Mouse (Mus musculus) kidney, embryonic 16.5 days (tissue): Measurements from ENCODE around the gene Lrp10. TPM values are rescaled to one million over a fixed set of nuclear protein-coding genes. Genes with fewer than 3 reads are reported as not detected.

ENCODE experiments used
- ATAC-seq: fragments of 200-750 bp; cut with Nextera tagmentation; 2 replicates; pipeline ENCODE4 v1.8.0; 2017; ENCODE audit warnings: moderate TSS enrichment; ENCODE audit not compliant: low FRiP score, low TSS enrichment
- H3K27ac ChIP-seq: fragments of 300-500 bp; sonication (generic); 2 replicates; pipeline ENCODE4 v1.5.1; 2014; ENCODE audit warnings: low read length
- H3K27me3 ChIP-seq: fragments of 300-500 bp; sonication (generic); 2 replicates; pipeline ENCODE4 v1.6.1; 2014; ENCODE audit warnings: low read length, control low read depth, mixed read lengths; ENCODE audit not compliant: insufficient read depth
- H3K36me3 ChIP-seq: fragments of 300-500 bp; sonication (generic); 2 replicates; pipeline ENCODE4 v1.6.1; 2014; ENCODE audit warnings: low read length, control low read depth, mixed read lengths; ENCODE audit not compliant: insufficient read depth
- H3K4me1 ChIP-seq: fragments of 300-500 bp; sonication (generic); 2 replicates; pipeline ENCODE4 v1.6.1; 2014; ENCODE audit warnings: low read length, control low read depth, mixed read lengths; ENCODE audit not compliant: insufficient read depth
- H3K4me2 ChIP-seq: fragments of 300-500 bp; sonication (generic); replicated peaks from 2 replicates; pipeline ENCODE4 v1.6.1; 2014; ENCODE audit warnings: low read depth, low read length
- H3K4me3 ChIP-seq: fragments of 300-500 bp; sonication (generic); 2 replicates; pipeline ENCODE4 v1.5.1; 2014; ENCODE audit warnings: mild to moderate bottlenecking, low read length
- H3K9ac ChIP-seq: fragments of 300-500 bp; sonication (generic); replicated peaks from 2 replicates; pipeline ENCODE4 v1.6.1; 2014; ENCODE audit warnings: low read length
- H3K9me3 ChIP-seq: fragments of 300-500 bp; sonication (generic); 2 replicates; pipeline ENCODE4 v1.6.1; 2016; ENCODE audit warnings: low read length, control low read depth
- WGBS: fragments of 180-500 bp; shearing (Covaris S2); extraction: QIAGEN DNeasy Blood & Tissue Kit; methylation state at CpG from one replicate; pipeline ENCODE4 v1.1.7; 2014; 5-methylcytosine and 5-hydroxymethylcytosine counted together
- polyA plus RNA-seq: library from polyadenylated mRNA; unstranded; fragments of >200 nt; fragmentation: Nextera tagmentation; extraction: Ambion mirVana; gene quantifications from 2 replicates; pipeline ENCODE4 v1.2.1, GENCODE M21; 2015

Lrp10 gene
- polyA plus RNA-seq, 1 experiment from 2014 or later: 58.8 TPM

GRCm38 (mm10) chr14:54443712-54444618 is 20.0 kb upstream of the Lrp10 start:
- H3K4me2 ChIP-seq: no peak overlapping the region
- no peaks in the 10 kb centered on the region for H3K27me3 ChIP-seq
- H3K9me3 ChIP-seq: no peaks in the 10 kb centered on the region
- WGBS: 56% methylated on average over 15 of the region's 15 CpGs
- H3K4me1 ChIP-seq: peaks cover 12% of the 10 kb centered on the region; the same call in 1 of the 2 replicates
- H3K9ac ChIP-seq: no peak overlapping the region
- no peak overlapping the region for H3K4me3 ChIP-seq
- H3K36me3 ChIP-seq: peaks cover 24% of the 10 kb centered on the region
- ATAC-seq: no peak
- H3K27ac ChIP-seq: peak overlapping the region; percentile 20; the same call in 1 of the 2 replicates

- no peak overlapping the region for H3K4me2 ChIP-seq
- H3K9me3 ChIP-seq: no peaks in the 10 kb centered on the region
- H3K36me3 ChIP-seq: peaks cover 9% of the 10 kb centered on the region
- H3K27me3 ChIP-seq: no peaks in the 10 kb centered on the region
- no peak for ATAC-seq
- H3K4me3 ChIP-seq: no peak overlapping the region
- no peak overlapping the region for H3K9ac ChIP-seq
- H3K27ac ChIP-seq: no peak overlapping the region
- WGBS: 85% methylated on average over 3 of the region's 3 CpGs
- peaks cover 12% of the 10 kb centered on the region; the same call in 1 of the 2 replicates for H3K4me1 ChIP-seq
Observed at GRCm38 (mm10) chr14:54445476-54445875, 18.5 kb upstream of the Lrp10 start.

DNA sequence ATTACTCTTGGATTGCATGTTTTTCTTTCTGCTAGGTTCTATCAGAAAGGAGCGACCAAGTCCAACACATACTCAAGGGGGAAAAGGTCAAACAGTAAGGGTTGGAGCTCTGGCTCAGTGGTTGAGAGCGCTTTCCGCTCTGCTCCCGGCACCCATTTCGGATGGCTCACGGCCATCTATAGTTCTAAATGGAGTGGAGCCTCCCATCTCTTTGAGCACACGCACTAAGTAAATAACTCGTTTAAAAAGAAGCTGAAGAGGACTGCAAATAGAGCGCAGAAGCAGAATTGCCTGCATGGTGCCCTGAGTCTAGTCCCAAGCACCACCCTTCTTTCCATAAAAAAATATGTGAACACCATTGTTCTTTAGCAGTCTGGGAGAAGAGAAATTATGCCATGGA is 10.4 kb upstream of the Lrp10 start:
- Histone ChIP-seq H3K27me3 (no peaks in the 10 kb centered on the region), H3K27ac (no peak overlapping the region), H3K4me1 (peaks cover 4% of the 10 kb centered on the region; the same call in 1 of the 2 replicates), H3K4me3 (no peak overlapping the region), H3K4me2 (no peak overlapping the region), H3K9me3 (no peaks in the 10 kb centered on the region), H3K9ac (no peak overlapping the region), H3K36me3 (no peaks in the 10 kb centered on the region)
- ATAC-seq: no peak
- 88% methylated on average over 9 of the region's 9 CpGs for WGBS

- Histone ChIP-seq H3K36me3 (no peaks in the 10 kb centered on the region), H3K4me2 (no peak overlapping the region), H3K4me3 (no peak overlapping the region), H3K27me3 (no peaks in the 10 kb centered on the region), H3K9me3 (no peaks in the 10 kb centered on the region), H3K27ac (no peak overlapping the region), H3K4me1 (no peaks in the 10 kb centered on the region), H3K9ac (no peak overlapping the region)
- ATAC-seq: no peak
- WGBS: 69% methylated on average over 11 of the region's 11 CpGs
Observed at GRCm38 (mm10) chr14:54454669-54455528, 9.0 kb upstream of the Lrp10 start.

DNA sequence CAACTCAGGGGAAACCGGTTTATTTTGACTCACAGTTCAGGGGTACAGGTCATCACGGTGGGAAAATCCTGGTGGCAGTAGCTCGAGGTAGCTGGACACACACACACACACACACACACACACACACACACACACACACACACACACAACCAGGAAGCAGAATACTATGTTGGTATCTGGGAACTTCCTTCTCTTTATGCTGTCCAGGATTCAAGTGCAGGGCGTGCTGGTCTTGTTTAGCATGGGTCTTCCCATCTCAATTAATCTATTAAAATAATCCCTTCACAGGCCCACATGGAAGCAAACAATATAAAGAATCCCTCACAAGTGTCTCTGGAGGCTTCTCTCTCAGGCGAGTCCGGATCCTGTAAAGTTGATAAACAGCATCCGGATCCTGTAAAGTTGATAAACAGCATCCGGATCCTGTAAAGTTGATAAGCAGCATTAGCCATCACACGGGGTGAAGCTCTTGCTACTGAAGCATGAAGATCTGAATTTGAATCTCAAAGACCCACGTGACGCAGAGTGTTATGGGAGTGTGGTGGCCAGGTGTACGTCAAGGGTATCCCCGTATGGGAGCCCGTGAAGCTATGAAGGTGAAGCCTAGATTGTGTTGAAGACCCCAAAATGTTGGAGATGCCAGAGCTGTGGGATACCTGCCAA is 5.9 kb upstream of the Lrp10 start:
- H3K4me1 ChIP-seq: no peaks in the 10 kb centered on the region
- no peak overlapping the region for H3K4me3 ChIP-seq
- H3K9ac ChIP-seq: no peak overlapping the region
- H3K9me3 ChIP-seq: no peaks in the 10 kb centered on the region
- no peaks in the 10 kb centered on the region for H3K36me3 ChIP-seq
- H3K4me2 ChIP-seq: no peak overlapping the region
- no peaks in the 10 kb centered on the region for H3K27me3 ChIP-seq
- ATAC-seq: no peak
- WGBS: 74% methylated on average over 14 of the region's 14 CpGs
- H3K27ac ChIP-seq: no peak overlapping the region

GRCm38 (mm10) chr14:54462146-54462545 is 1.8 kb upstream of the Lrp10 start:
- 79% methylated on average over 4 of the region's 4 CpGs for WGBS
- no peak for ATAC-seq
- Histone ChIP-seq H3K9me3 (no peaks in the 10 kb centered on the region), H3K36me3 (peaks cover 4% of the 10 kb centered on the region; the same call in 1 of the 2 replicates), H3K4me3 (no peak overlapping the region), H3K4me1 (peaks cover 10% of the 10 kb centered on the region), H3K9ac (no peak overlapping the region), H3K4me2 (no peak overlapping the region), H3K27me3 (no peaks in the 10 kb centered on the region), H3K27ac (no peak overlapping the region)

DNA sequence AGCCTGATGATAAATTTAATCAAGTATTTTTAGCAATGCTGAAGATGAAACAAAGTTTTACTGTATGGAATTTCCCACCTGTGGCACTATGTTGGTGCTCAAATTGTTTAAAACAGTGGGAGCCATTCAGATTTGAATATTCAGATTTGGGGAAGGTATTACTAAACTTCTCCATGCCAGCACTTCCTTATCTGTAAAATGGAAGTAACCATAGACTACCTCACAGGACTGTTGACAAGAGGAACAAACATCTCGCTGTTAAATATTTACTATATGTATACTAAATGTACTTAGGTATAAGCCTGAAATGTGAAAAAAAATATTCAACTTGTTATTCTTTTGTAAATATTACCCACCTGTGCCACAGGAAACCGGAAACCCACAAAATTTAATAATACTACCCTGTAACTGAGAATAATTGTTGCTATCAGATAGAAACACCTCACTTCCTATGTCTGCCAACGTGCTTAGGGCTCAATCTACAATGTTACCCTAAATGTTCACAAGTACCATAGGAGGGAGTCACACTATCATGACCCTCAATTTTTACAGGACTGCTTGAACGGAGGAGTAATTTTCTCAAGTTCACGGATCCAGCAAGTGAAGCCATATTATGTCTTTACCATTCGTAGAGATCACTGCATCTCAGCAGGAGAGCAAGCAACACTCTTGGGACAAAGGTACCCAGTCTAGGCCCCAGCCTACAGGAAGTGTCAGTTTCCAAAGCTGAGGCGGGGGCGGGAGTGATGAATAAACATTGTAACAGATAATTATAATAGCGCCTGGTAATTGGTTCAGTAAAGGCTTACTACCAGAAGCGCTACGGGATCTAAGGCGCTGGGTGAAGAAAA is 604 bp upstream of the Lrp10 start:
- H3K36me3 ChIP-seq: peaks cover 14% of the 10 kb centered on the region
- H3K4me3 ChIP-seq: peak overlapping the region; percentile 87
- peak overlapping the region; percentile 79 for H3K4me2 ChIP-seq
- peak; percentile 27; the same call in 1 of the 2 replicates for ATAC-seq
- H3K27ac ChIP-seq: peak overlapping the region; percentile 92
- H3K4me1 ChIP-seq: peaks cover 10% of the 10 kb centered on the region
- H3K9ac ChIP-seq: peak overlapping the region; percentile 92
- WGBS: 15% methylated on average over 12 of the region's 12 CpGs
- no peaks in the 10 kb centered on the region for H3K27me3 ChIP-seq
- H3K9me3 ChIP-seq: no peaks in the 10 kb centered on the region

DNA sequence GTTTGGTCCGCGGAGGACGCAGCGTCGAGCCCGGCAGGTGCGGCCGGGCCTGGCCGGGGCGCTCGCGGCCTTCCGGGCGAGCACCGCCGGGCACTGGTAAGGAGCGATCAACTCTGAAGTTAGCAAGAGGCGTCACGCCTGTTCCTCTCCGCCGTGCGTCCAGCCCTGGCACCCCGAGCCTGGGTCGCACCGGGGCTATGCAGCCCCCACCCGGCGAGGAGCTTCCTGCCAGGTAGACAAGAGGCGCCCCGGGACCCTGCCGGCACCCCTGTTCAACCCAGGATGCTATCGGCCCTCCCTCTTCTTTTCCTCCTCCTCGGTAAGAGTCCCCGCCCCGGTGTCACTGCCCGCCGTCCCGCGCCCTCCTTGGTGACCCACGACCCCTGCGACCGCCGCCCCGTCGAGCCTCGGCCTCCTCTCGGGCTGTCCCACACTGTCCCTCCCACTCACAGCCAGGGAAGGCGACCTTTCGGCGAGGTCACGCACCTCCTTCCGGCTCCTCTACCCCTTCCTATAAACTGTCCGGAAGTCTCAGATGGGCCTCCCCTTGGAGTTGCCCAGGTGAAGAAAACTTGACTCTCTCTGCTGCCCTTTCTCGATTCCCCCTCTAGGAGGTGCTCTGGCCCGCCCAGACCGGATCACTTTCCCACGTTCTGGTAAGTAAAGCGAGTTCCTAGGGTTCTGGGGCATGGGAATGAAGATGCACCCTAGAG is 512 bp downstream of the Lrp10 start:
- under 1% methylated on average over 40 of the region's 57 CpGs for WGBS
- H3K4me1 ChIP-seq: peaks cover 10% of the 10 kb centered on the region
- ATAC-seq: peak; percentile 77
- H3K9me3 ChIP-seq: no peaks in the 10 kb centered on the region
- H3K9ac ChIP-seq: peak overlapping the region; percentile 92
- H3K4me3 ChIP-seq: peak overlapping the region; percentile 87
- H3K27ac ChIP-seq: peak overlapping the region; percentile 92
- peak overlapping the region; percentile 79 for H3K4me2 ChIP-seq
- no peaks in the 10 kb centered on the region for H3K27me3 ChIP-seq
- H3K36me3 ChIP-seq: peaks cover 25% of the 10 kb centered on the region
